8 mouse cellular contexts compared by ENCODE assay signal in genomic region chr4:117926545-117927482, GRCm38 (mm10). TPM values are rescaled to one million over a fixed set of nuclear protein-coding genes. Genes with fewer than 3 reads are reported as not detected.
DNase-seq lines count a peak whose midpoint lies in the region; ATAC-seq lines count a peak whose summit lies in the region.

No protein-coding gene starts in this region.

- peak overlapping the region; percentile 59 for H3K9ac ChIP-seq in limb, embryonic 11.5 days (ENCODE audit: low read length)
- H3K9ac ChIP-seq in midbrain, embryonic 14.5 days (replicated peaks; ENCODE audit: low read length), result peak overlapping the region; percentile 60

- H3K27me3 ChIP-seq in limb, embryonic 11.5 days (ENCODE audit: control insufficient read depth, insufficient read depth, low read length), result peaks cover 26% of the 10 kb centered on the region
- H3K27me3 ChIP-seq in midbrain, embryonic 14.5 days (ENCODE audit: control insufficient read depth, insufficient read depth, low read length), result peaks cover 46% of the 10 kb centered on the region

- peak overlapping the region; percentile 42 for H3K4me3 ChIP-seq in limb, embryonic 11.5 days (ENCODE audit: low read depth, low read length)
- H3K4me3 ChIP-seq in midbrain, embryonic 14.5 days (replicated peaks; ENCODE audit: low read depth, low read length), result peak overlapping the region; percentile 47

- DNase-seq in CD4-positive, CD25-positive, alpha-beta regulatory T cell, adult 2 months (ENCODE audit: low read depth, low spot score), result peak; percentile 16
- peak; percentile 39 to 55 for DNase-seq in spleen, postnatal 10 days (ENCODE audit: low spot score in 2 of 2)
- DNase-seq in spleen, adult 12 weeks (ENCODE audit: low spot score), result no peak
- peak; percentile 51 to 54 for DNase-seq in heart, postnatal 14 days
- peak; percentile 63 for DNase-seq in limb, embryonic 11.5 days (ENCODE audit: low spot score)
- peak; percentile 89 for DNase-seq in midbrain, embryonic 14.5 days
- peak; percentile 67 for DNase-seq in testis, postnatal 10 days (ENCODE audit: low spot score)

- H3K36me3 ChIP-seq in limb, embryonic 11.5 days (ENCODE audit: control insufficient read depth, insufficient read depth, low read length), result no peaks in the 10 kb centered on the region
- no peaks in the 10 kb centered on the region for H3K36me3 ChIP-seq in midbrain, embryonic 14.5 days (ENCODE audit: control insufficient read depth, insufficient read depth, low read length)

- WGBS in limb, embryonic 11.5 days, result 2% methylated on average over 71 of the region's 71 CpGs
- WGBS in midbrain, embryonic 14.5 days, result under 1% methylated on average over 71 of the region's 71 CpGs

- H3K9me3 ChIP-seq in limb, embryonic 11.5 days (ENCODE audit: control insufficient read depth, low read length), result no peaks in the 10 kb centered on the region
- H3K9me3 ChIP-seq in midbrain, embryonic 14.5 days (ENCODE audit: control insufficient read depth, low read length), result no peaks in the 10 kb centered on the region

- intact Hi-C loops in heart, postnatal 14 days (cut with DNase I), result loop anchor here (5.0 kb wide), 2 partner anchors 100 to 135 kb away; no protein-coding TSS in a partner anchor

- no peak for ATAC-seq in CD4-positive, CD25-positive, alpha-beta regulatory T cell, adult 4 months
- peak; percentile 24 for ATAC-seq in limb, embryonic 11.5 days (ENCODE audit: insufficient number of reproducible peaks, low FRiP score, low TSS enrichment, low read depth)
- peak; percentile 77 for ATAC-seq in midbrain, embryonic 14.5 days (ENCODE audit: low FRiP score, low TSS enrichment)

- H3K4me1 ChIP-seq in limb, embryonic 11.5 days (ENCODE audit: control insufficient read depth, insufficient read depth, low read length), result peaks cover 14% of the 10 kb centered on the region
- H3K4me1 ChIP-seq in midbrain, embryonic 14.5 days (ENCODE audit: control insufficient read depth, insufficient read depth, low read length), result peaks cover 16% of the 10 kb centered on the region

- H3K4me2 ChIP-seq in limb, embryonic 11.5 days (ENCODE audit: low read depth, severe bottlenecking), result peak overlapping the region; percentile 91
- H3K4me2 ChIP-seq in midbrain, embryonic 14.5 days (ENCODE audit: low read length), result peak overlapping the region; percentile 92

- no peak overlapping the region for H3K27ac ChIP-seq in limb, embryonic 11.5 days (replicated peaks; ENCODE audit: low read depth, low read length)
- H3K27ac ChIP-seq in midbrain, embryonic 14.5 days (replicated peaks; ENCODE audit: low read depth, low read length), result peak overlapping the region; percentile 28; the same call in 1 of the 2 replicates

RNA-seq across cellular contexts. Expression of gene Artn, which starts 2.7 kb away (rescaled TPM):
- not detected for polyA plus RNA-seq in CD4-positive, CD25-positive, alpha-beta regulatory T cell, adult 4 months (2017; shearing (Covaris generic))
- not detected for total RNA-seq in heart, postnatal 14 days (2021)
- polyA plus RNA-seq in limb, embryonic 11.5 days (2014; fragmentation: Nextera tagmentation; extraction: Ambion mirVana), result 11.2 and 14.2 TPM in 2 replicates
- 0.50 and 0.66 TPM in 2 replicates for polyA plus RNA-seq in midbrain, embryonic 14.5 days (2014; fragmentation: Nextera tagmentation; extraction: Ambion mirVana)

RNA-seq across cellular contexts. Expression of gene Ipo13, which starts 12.0 kb away (rescaled TPM):
- 10 to 100 TPM; 15.7 to 21.2 TPM for polyA plus RNA-seq in CD4-positive, CD25-positive, alpha-beta regulatory T cell, adult 4 months (2017; shearing (Covaris generic))
- 10 to 100 TPM; 64.9 to 66.9 TPM for total RNA-seq in heart, postnatal 14 days (2021)
- 41.3 and 41.7 TPM in 2 replicates for polyA plus RNA-seq in limb, embryonic 11.5 days (2014; fragmentation: Nextera tagmentation; extraction: Ambion mirVana)
- 56.0 and 62.7 TPM in 2 replicates for polyA plus RNA-seq in midbrain, embryonic 14.5 days (2014; fragmentation: Nextera tagmentation; extraction: Ambion mirVana)

RNA-seq across cellular contexts. Expression of gene Dph2, which starts 35.0 kb away (rescaled TPM):
- polyA plus RNA-seq in CD4-positive, CD25-positive, alpha-beta regulatory T cell, adult 4 months (2017; shearing (Covaris generic)), result 10 to 100 TPM; 33.3 to 40.3 TPM
- 1 to 10 TPM; 2.7 to 2.9 TPM for total RNA-seq in heart, postnatal 14 days (2021)
- 21.2 and 22.2 TPM in 2 replicates for polyA plus RNA-seq in limb, embryonic 11.5 days (2014; fragmentation: Nextera tagmentation; extraction: Ambion mirVana)
- 20.6 and 26.1 TPM in 2 replicates for polyA plus RNA-seq in midbrain, embryonic 14.5 days (2014; fragmentation: Nextera tagmentation; extraction: Ambion mirVana)

RNA-seq across cellular contexts. Expression of gene Atp6v0b, which starts 39.7 kb away (rescaled TPM):
- 10 to 100 TPM; 91.3 to 92.4 TPM for polyA plus RNA-seq in CD4-positive, CD25-positive, alpha-beta regulatory T cell, adult 4 months (2017; shearing (Covaris generic))
- total RNA-seq in heart, postnatal 14 days (2021), result 100 to 1,000 TPM; 128 to 129 TPM
- 143 and 158 TPM in 2 replicates for polyA plus RNA-seq in limb, embryonic 11.5 days (2014; fragmentation: Nextera tagmentation; extraction: Ambion mirVana)
- 528 and 640 TPM in 2 replicates for polyA plus RNA-seq in midbrain, embryonic 14.5 days (2014; fragmentation: Nextera tagmentation; extraction: Ambion mirVana)

RNA-seq across cellular contexts. Expression of gene B4galt2, which starts 43.5 kb away (rescaled TPM):
- not detected for polyA plus RNA-seq in CD4-positive, CD25-positive, alpha-beta regulatory T cell, adult 4 months (2017; shearing (Covaris generic))
- total RNA-seq in heart, postnatal 14 days (2021), result 1 to 10 TPM; 7.5 to 8.0 TPM
- polyA plus RNA-seq in limb, embryonic 11.5 days (2014; fragmentation: Nextera tagmentation; extraction: Ambion mirVana), result 26.7 and 30.1 TPM in 2 replicates
- polyA plus RNA-seq in midbrain, embryonic 14.5 days (2014; fragmentation: Nextera tagmentation; extraction: Ambion mirVana), result 78.1 and 94.2 TPM in 2 replicates
